Mouse (Mus musculus): ENCODE data around the gene Smim11.

DNA sequence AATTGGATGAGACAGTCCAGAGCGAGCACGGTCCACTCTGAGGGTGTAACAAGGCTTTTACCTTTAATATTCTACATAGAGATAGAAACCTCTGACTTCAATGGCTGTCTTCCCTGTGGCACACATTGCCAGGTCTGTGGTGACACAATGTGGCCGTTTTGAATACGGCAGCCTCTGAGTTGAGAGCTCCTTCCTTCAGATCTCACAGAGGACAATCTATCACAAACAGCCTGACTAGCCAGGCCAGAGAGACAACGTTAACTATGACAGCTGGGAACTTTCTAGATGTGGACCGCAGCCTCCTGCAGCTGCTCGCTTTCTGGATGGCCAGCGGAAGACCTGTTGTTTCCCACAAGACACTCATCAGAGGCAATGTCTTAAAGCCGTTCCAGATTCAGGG lies 12.3 kb upstream of the Smim11 start:
- TF ChIP-seq CTCF (IDR thresholded peaks at IDR 0.05; ENCODE audit: borderline replicate concordance, insufficient read depth, low read length) (no peak), POLR2A (IDR thresholded peaks at IDR 0.05; ENCODE audit: low read depth, low read length) (no peak)
